Mouse (Mus musculus): ENCODE results near the gene S1pr3.

Gene S1pr3

GRCm38 (mm10) chr13:51437105-51438085 lies 29.0 kb downstream of the S1pr3 start:
- in situ Hi-C loops (cut with MboI), result no loop called here

- in situ Hi-C loops (cut with MboI), result no loop called here
Measured at GRCm38 (mm10) chr13:51442922-51443321, 34.5 kb downstream of the S1pr3 start.

GRCm38 (mm10) chr13:51446550-51446949 lies 38.1 kb downstream of the S1pr3 start:
- in situ Hi-C loops (cut with MboI), result no loop called here

GRCm38 (mm10) chr13:51456190-51456878 lies 47.9 kb downstream of the S1pr3 start:
- in situ Hi-C loops (cut with MboI), result no loop called here

GRCm38 (mm10) chr13:51464294-51464693 lies 55.9 kb downstream of the S1pr3 start:
- in situ Hi-C loops (cut with MboI), result no loop called here

GRCm38 (mm10) chr13:51466117-51466841 lies 57.8 kb downstream of the S1pr3 start:
- in situ Hi-C loops (cut with MboI), result no loop called here

GRCm38 (mm10) chr13:51468697-51469250 lies 60.3 kb downstream of the S1pr3 start:
- in situ Hi-C loops (cut with MboI), result no loop called here

Measured in mature B cell (primary cell).